Mouse (Mus musculus) lung, adult 2 months (tissue): ENCODE results near the gene Rap1gds1. TPM values are rescaled to one million over a fixed set of nuclear protein-coding genes. Genes with fewer than 3 reads are reported as not detected.
A peak's percentile ranks its signal among the peaks of the same experiment; 100 is the strongest.

ENCODE experiments used
- DNase-seq: peaks from one replicate; pipeline ENCODE4 v3.0.0; 2022
- H3K4me1 ChIP-seq: fragments of 200-500 bp; 2 replicates; pipeline ENCODE4 v1.6.1; 2011; ENCODE audit warnings: low read length; ENCODE audit not compliant: control insufficient read depth, insufficient read depth
- H3K4me3 ChIP-seq: fragments of 200-500 bp; replicated peaks from 2 replicates; pipeline ENCODE3; 2011; ENCODE audit warnings: low read depth, mild to moderate bottlenecking, control low read depth, low read length; ENCODE audit errors: extremely low read depth
- CTCF ChIP-seq: fragments of 200-500 bp; IDR thresholded peaks from 2 replicates; pipeline ENCODE4 v1.5.1; 2011; ENCODE audit warnings: mild to moderate bottlenecking, low read length, control low read depth; ENCODE audit not compliant: insufficient read depth
- POLR2A ChIP-seq: fragments of 200-500 bp; IDR thresholded peaks from 2 replicates; pipeline ENCODE4 v1.6.1; 2011; ENCODE audit warnings: low read depth, mild to moderate bottlenecking, control low read depth, low read length, borderline replicate concordance; ENCODE audit errors: extremely low read depth
- WGBS: fragments of 180-500 bp; shearing (Covaris S2); methylation state at CpG from one replicate; pipeline ENCODE4 v1.1.7; 2018; 5-methylcytosine and 5-hydroxymethylcytosine counted together
- polyA plus RNA-seq: library from polyadenylated mRNA; depleted of rRNA; stranded (reverse); fragments of >200 nt; gene quantifications from 2 replicates; pipeline ENCODE4 v1.2.3, GENCODE M21; 2012

The Rap1gds1 gene
- polyA plus RNA-seq, 1 experiment: 19.6 TPM

GRCm38 (mm10) chr3:138897500-138897899 is 177.5 kb downstream of the Rap1gds1 start:
- Histone ChIP-seq H3K4me1 (no peaks in the 10 kb centered on the region), H3K4me3 (no peak overlapping the region)
- WGBS: 88% methylated on average over 11 of the region's 11 CpGs
- TF ChIP-seq CTCF (no peak), POLR2A (no peak)
- no peak for DNase-seq

- 44% methylated on average over 5 of the region's 5 CpGs for WGBS
Observed at GRCm38 (mm10) chr3:138893520-138893919, 181.5 kb downstream of the Rap1gds1 start.

GRCm38 (mm10) chr3:138889769-138890295 is 185.2 kb downstream of the Rap1gds1 start:
- TF ChIP-seq POLR2A (no peak), CTCF (no peak)
- no peaks in the 10 kb centered on the region for H3K4me1 ChIP-seq
- 67% methylated on average over 10 of the region's 10 CpGs for WGBS
- no peak for DNase-seq
- no peak overlapping the region for H3K4me3 ChIP-seq

More at GRCm38 (mm10) chr3:138893520-138893919, 181.5 kb downstream of the Rap1gds1 start:
- H3K4me3 ChIP-seq: no peak overlapping the region
- TF ChIP-seq POLR2A (no peak), CTCF (no peak)
- no peak for DNase-seq
- no peaks in the 10 kb centered on the region for H3K4me1 ChIP-seq

GRCm38 (mm10) chr3:138889214-138889613 is 185.8 kb downstream of the Rap1gds1 start:
- no peak for DNase-seq
- 47% methylated on average over 4 of the region's 4 CpGs for WGBS
- TF ChIP-seq CTCF: no peak
- no peak for TF ChIP-seq POLR2A
- H3K4me3 ChIP-seq: no peak overlapping the region
- no peaks in the 10 kb centered on the region for H3K4me1 ChIP-seq

GRCm38 (mm10) chr3:138886121-138886520 is 188.9 kb downstream of the Rap1gds1 start:
- H3K4me3 ChIP-seq: no peak overlapping the region
- no peaks in the 10 kb centered on the region for H3K4me1 ChIP-seq
- TF ChIP-seq POLR2A (no peak), CTCF (no peak)
- DNase-seq: no peak
- WGBS: 88% methylated on average over 5 of the region's 5 CpGs

GRCm38 (mm10) chr3:138881725-138882347 is 193.2 kb downstream of the Rap1gds1 start:
- WGBS: 68% methylated on average over 6 of the region's 6 CpGs
- Histone ChIP-seq H3K4me1 (no peaks in the 10 kb centered on the region), H3K4me3 (no peak overlapping the region)
- no peak for DNase-seq
- TF ChIP-seq CTCF (no peak), POLR2A (no peak)

GRCm38 (mm10) chr3:138880999-138881724 is 193.8 kb downstream of the Rap1gds1 start:
- DNase-seq: no peak
- H3K4me3 ChIP-seq: no peak overlapping the region
- no peak for TF ChIP-seq POLR2A
- no peak for TF ChIP-seq CTCF
- 83% methylated on average over 11 of the region's 11 CpGs for WGBS
- H3K4me1 ChIP-seq: no peaks in the 10 kb centered on the region

GRCm38 (mm10) chr3:138877741-138878140 is 197.3 kb downstream of the Rap1gds1 start:
- no peaks in the 10 kb centered on the region for H3K4me1 ChIP-seq
- H3K4me3 ChIP-seq: no peak overlapping the region
- TF ChIP-seq CTCF (no peak), POLR2A (no peak)
- DNase-seq: no peak
- 39% methylated on average over 4 of the region's 4 CpGs for WGBS

GRCm38 (mm10) chr3:138876931-138877361 is 198.1 kb downstream of the Rap1gds1 start:
- DNase-seq: no peak
- H3K4me1 ChIP-seq: no peaks in the 10 kb centered on the region
- H3K4me3 ChIP-seq: no peak overlapping the region
- TF ChIP-seq CTCF (no peak), POLR2A (0 out of 2 replicates have a peak, but pooled peaks have one; percentile 7)
- WGBS: 61% methylated on average over 14 of the region's 14 CpGs
